Mouse (Mus musculus): ENCODE measurements around the gene Gcgr. TPM values are rescaled to one million over a fixed set of nuclear protein-coding genes. Genes with fewer than 3 reads are reported as not detected.

Gcgr gene
- 1.2 and 1.7 TPM in 2 replicates for polyA plus RNA-seq (2012; rRNA removed)

GRCm38 (mm10) chr11:120530085-120530964, at the start of gene Gcgr:
Gene Gcgr, plus strand, starts transcription at chr11:120530699.

GRCm38 (mm10) chr11:120484265-120484981, 46.1 kb upstream of the Gcgr start, which contains the start of gene Mrpl12:
Gene Mrpl12, plus strand, starts transcription at chr11:120484613.

GRCm38 (mm10) chr11:120491317-120492023, 39.0 kb upstream of the Gcgr start, which contains the start of gene Slc25a10:
Gene Slc25a10, plus strand, starts transcription at chr11:120491840.

GRCm38 (mm10) chr11:120549168-120549945, 18.9 kb downstream of the Gcgr start, which contains the start of gene Mcrip1:
Gene Mcrip1, minus strand, starts transcription at chr11:120549727.

GRCm38 (mm10) chr11:120550810-120551440, 20.4 kb downstream of the Gcgr start, which contains the start of gene Ppp1r27:
Gene Ppp1r27, minus strand, starts transcription at chr11:120551132.

GRCm38 (mm10) chr11:120572752-120573584, 42.5 kb downstream of the Gcgr start, which contains the start of gene P4hb:
Gene P4hb, minus strand, starts transcription at chr11:120573253.

GRCm38 (mm10) chr11:120581490-120582267, 51.2 kb downstream of the Gcgr start, which contains the start of gene Arhgdia:
Gene Arhgdia, minus strand, starts transcription at chr11:120581624.

Other genes starting within 250 kb of the Gcgr start
- 1,155 and 2,096 TPM in 2 replicates for gene Actg1, start 182.2 kb upstream of the Gcgr start, polyA plus RNA-seq (2012; rRNA removed)
- gene Fscn2, start 169.2 kb upstream of the Gcgr start, polyA plus RNA-seq (2012; rRNA removed): 0.23 and 0.48 TPM in 2 replicates
- gene Faap100, start 151.9 kb upstream of the Gcgr start, polyA plus RNA-seq (2012; rRNA removed): 26.2 and 38.4 TPM in 2 replicates
- 43.1 and 58.4 TPM in 2 replicates for gene Nploc4, start 93.0 kb upstream of the Gcgr start, polyA plus RNA-seq (2012; rRNA removed)
- 0.11 and 0.24 TPM in 2 replicates for gene Tspan10, start 88.1 kb upstream of the Gcgr start, polyA plus RNA-seq (2012; rRNA removed)
- gene Pde6g, start 77.2 kb upstream of the Gcgr start, polyA plus RNA-seq (2012; rRNA removed): 0.35 and 0.37 TPM in 2 replicates
- 6.9 and 7.4 TPM in 2 replicates for gene Oxld1, start 72.6 kb upstream of the Gcgr start, polyA plus RNA-seq (2012; rRNA removed)
- 36.2 and 42.9 TPM in 2 replicates for gene Ccdc137, start 72.6 kb upstream of the Gcgr start, polyA plus RNA-seq (2012; rRNA removed)
- gene Arl16, start 63.1 kb upstream of the Gcgr start, polyA plus RNA-seq (2012; rRNA removed): 30.2 and 41.6 TPM in 2 replicates
- gene Mrpl12, start 46.1 kb upstream of the Gcgr start, polyA plus RNA-seq (2012; rRNA removed): 106 and 125 TPM in 2 replicates
- gene Slc25a10, start 38.9 kb upstream of the Gcgr start, polyA plus RNA-seq (2012; rRNA removed): 39.4 and 50.5 TPM in 2 replicates
- gene Mcrip1, start 19.0 kb downstream of the Gcgr start, polyA plus RNA-seq (2012; rRNA removed): 164 and 177 TPM in 2 replicates
- gene Ppp1r27, start 20.4 kb downstream of the Gcgr start, polyA plus RNA-seq (2012; rRNA removed): not detected in 2 replicates
- gene P4hb, start 42.6 kb downstream of the Gcgr start, polyA plus RNA-seq (2012; rRNA removed): 365 and 391 TPM in 2 replicates
- 303 and 501 TPM in 2 replicates for gene Arhgdia, start 50.9 kb downstream of the Gcgr start, polyA plus RNA-seq (2012; rRNA removed)
- gene Alyref, start 67.7 kb downstream of the Gcgr start, polyA plus RNA-seq (2012; rRNA removed): 300 and 546 TPM in 2 replicates
- 138 and 143 TPM in 2 replicates for gene Anapc11, start 67.7 kb downstream of the Gcgr start, polyA plus RNA-seq (2012; rRNA removed)
- 1.4 TPM in 2 replicates for gene Npb, start 77.8 kb downstream of the Gcgr start, polyA plus RNA-seq (2012; rRNA removed)
- gene Pcyt2, start 87.2 kb downstream of the Gcgr start, polyA plus RNA-seq (2012; rRNA removed): 132 and 188 TPM in 2 replicates
- gene Sirt7, start 94.5 kb downstream of the Gcgr start, polyA plus RNA-seq (2012; rRNA removed): 44.4 and 107 TPM in 2 replicates
- gene Mafg, start 102.9 kb downstream of the Gcgr start, polyA plus RNA-seq (2012; rRNA removed): 42.7 and 60.6 TPM in 2 replicates
- 13.8 and 25.2 TPM in 2 replicates for gene Pycr1, start 113.1 kb downstream of the Gcgr start, polyA plus RNA-seq (2012; rRNA removed)
- 0.08 and 0.26 TPM in 2 replicates for gene Myadml2, start 117.5 kb downstream of the Gcgr start, polyA plus RNA-seq (2012; rRNA removed)
- gene Notum, start 130.5 kb downstream of the Gcgr start, polyA plus RNA-seq (2012; rRNA removed): 2.2 and 5.1 TPM in 2 replicates
- gene Aspscr1, start 142.3 kb downstream of the Gcgr start, polyA plus RNA-seq (2012; rRNA removed): 69.8 and 105 TPM in 2 replicates
- gene Cenpx, start 183.0 kb downstream of the Gcgr start, polyA plus RNA-seq (2012; rRNA removed): 49.4 and 73.3 TPM in 2 replicates
- 68.5 and 84.3 TPM in 2 replicates for gene Lrrc45, start 183.2 kb downstream of the Gcgr start, polyA plus RNA-seq (2012; rRNA removed)
- 63.0 and 69.7 TPM in 2 replicates for gene Rac3, start 190.8 kb downstream of the Gcgr start, polyA plus RNA-seq (2012; rRNA removed)
- gene Dcxr, start 196.6 kb downstream of the Gcgr start, polyA plus RNA-seq (2012; rRNA removed): 11.3 and 14.7 TPM in 2 replicates
- 0.55 and 2.0 TPM in 2 replicates for gene Cbr2, start 201.4 kb downstream of the Gcgr start, polyA plus RNA-seq (2012; rRNA removed)
- 3.8 and 8.8 TPM in 2 replicates for gene Hmga1b, start 232.1 kb downstream of the Gcgr start, polyA plus RNA-seq (2012; rRNA removed)

All from central nervous system, embryonic 11.5 days (tissue).